Mouse (Mus musculus): Measurements from ENCODE around the gene Ptgs1. TPM values are rescaled to one million over a fixed set of nuclear protein-coding genes. Genes with fewer than 3 reads are reported as not detected.

Gene Ptgs1
- polyA plus RNA-seq, 1 experiment = 122 TPM

- Histone ChIP-seq H3K79me2 (ENCODE audit: control insufficient read depth, insufficient read depth) (no peaks in the 10 kb centered on the region), H3K4me3 (no peak overlapping the region), H3K4me2 (ENCODE audit: low read depth) (no peak overlapping the region), H3K36me3 (ENCODE audit: control insufficient read depth, insufficient read depth) (peaks cover 33% of the 10 kb centered on the region), H3K27me3 (ENCODE audit: control insufficient read depth, insufficient read depth, insufficient read length) (no peaks in the 10 kb centered on the region), H3ac (ENCODE audit: control insufficient read depth, insufficient read length) (no peak overlapping the region)
- TF ChIP-seq POLR2AphosphoS2 (IDR thresholded peaks at IDR 0.05; ENCODE audit: insufficient read length, low read depth) = peak; percentile 80
- TF ChIP-seq MYOD1 (IDR thresholded peaks at IDR 0.05; ENCODE audit: control insufficient read depth in 1 of 3, insufficient read length in 2 of 3, low read depth in 2 of 3) = no peak
Observed at GRCm38 (mm10) chr2:36252505-36252904, 22.3 kb downstream of the Ptgs1 start.

- H3K36me3 ChIP-seq (ENCODE audit: control insufficient read depth, insufficient read depth) = peaks cover 27% of the 10 kb centered on the region
- no peak overlapping the region for H3ac ChIP-seq (ENCODE audit: control insufficient read depth, insufficient read length)
- H3K4me3 ChIP-seq = no peak overlapping the region
- H3K27me3 ChIP-seq (ENCODE audit: control insufficient read depth, insufficient read depth, insufficient read length) = no peaks in the 10 kb centered on the region
- TF ChIP-seq TCF12 (IDR thresholded peaks at IDR 0.05; ENCODE audit: insufficient read depth, poor library complexity, severe bottlenecking) = no peak
- no peak for TF ChIP-seq MAX (IDR thresholded peaks at IDR 0.05; ENCODE audit: low read depth)
- TF ChIP-seq TCF3 (IDR thresholded peaks at IDR 0.05; ENCODE audit: insufficient read length, low read depth) = no peak
- no peak for TF ChIP-seq REST (IDR thresholded peaks at IDR 0.05; ENCODE audit: insufficient read depth, insufficient read length)
- TF ChIP-seq SRF (IDR thresholded peaks at IDR 0.05; ENCODE audit: control insufficient read depth, insufficient read length, low read depth) = no peak
- H3K79me2 ChIP-seq (ENCODE audit: control insufficient read depth, insufficient read depth) = no peaks in the 10 kb centered on the region
- H3K4me2 ChIP-seq (ENCODE audit: low read depth) = no peak overlapping the region
Observed at GRCm38 (mm10) chr2:36254445-36254844, 24.2 kb downstream of the Ptgs1 start.

DNA sequence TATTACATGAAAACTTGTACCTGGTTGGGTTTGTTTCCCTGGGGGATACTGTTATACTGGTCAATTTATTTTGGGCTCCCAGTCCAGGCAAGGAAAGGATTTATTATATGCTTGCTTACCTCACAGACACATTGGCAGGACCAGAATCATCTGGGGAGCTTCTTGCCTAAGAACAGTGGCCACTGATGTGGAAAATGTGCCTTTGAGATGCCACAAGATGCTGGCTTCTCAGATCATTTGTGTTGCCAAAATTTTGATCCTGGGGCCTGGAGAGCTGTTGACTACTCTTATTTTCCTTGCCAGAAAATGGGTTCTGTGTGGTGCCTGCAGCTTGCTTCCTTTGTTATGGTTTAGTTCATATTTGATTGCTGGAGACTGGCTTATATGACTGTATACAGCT lies 26.7 kb downstream of the Ptgs1 start:
- Histone ChIP-seq H3K4me3 (no peak overlapping the region), H3K36me3 (ENCODE audit: control insufficient read depth, insufficient read depth) (peaks cover 8% of the 10 kb centered on the region)
- TF ChIP-seq CEBPB (IDR thresholded peaks at IDR 0.05; ENCODE audit: insufficient read depth, poor library complexity, severe bottlenecking) (no peak), REST (IDR thresholded peaks at IDR 0.05; ENCODE audit: insufficient read depth, insufficient read length) (no peak), TCF12 (IDR thresholded peaks at IDR 0.05; ENCODE audit: insufficient read depth, poor library complexity, severe bottlenecking) (no peak), USF1 (IDR thresholded peaks at IDR 0.05; ENCODE audit: low read depth) (no peak), MYOG (IDR thresholded peaks at IDR 0.05; ENCODE audit: control insufficient read depth in 1 of 3, insufficient read depth in 1 of 3, insufficient read length in 2 of 3, low read depth in 2 of 3) (no peak), POLR2AphosphoS2 (IDR thresholded peaks at IDR 0.05; ENCODE audit: insufficient read length, low read depth) (no peak), SRF (IDR thresholded peaks at IDR 0.05; ENCODE audit: control insufficient read depth, insufficient read length, low read depth) (no peak), MAX (IDR thresholded peaks at IDR 0.05; ENCODE audit: low read depth) (no peak), TCF3 (IDR thresholded peaks at IDR 0.05; ENCODE audit: insufficient read length, low read depth) (no peak), MYOD1 (IDR thresholded peaks at IDR 0.05; ENCODE audit: control insufficient read depth in 1 of 3, insufficient read length in 2 of 3, low read depth in 2 of 3) (no peak), E2F4 (IDR thresholded peaks at IDR 0.05; ENCODE audit: insufficient read depth) (no peak)

GRCm38 (mm10) chr2:36259382-36259781 lies 29.2 kb downstream of the Ptgs1 start:
- Histone ChIP-seq H3K4me3 (no peak overlapping the region), H3K4me2 (ENCODE audit: low read depth) (peak overlapping the region; percentile 20), H3K36me3 (ENCODE audit: control insufficient read depth, insufficient read depth) (no peaks in the 10 kb centered on the region), H3K27me3 (ENCODE audit: control insufficient read depth, insufficient read depth, insufficient read length) (no peaks in the 10 kb centered on the region), H3ac (ENCODE audit: control insufficient read depth, insufficient read length) (no peak overlapping the region), H3K79me2 (ENCODE audit: control insufficient read depth, insufficient read depth) (no peaks in the 10 kb centered on the region)
- peak in 1 of 3 experiments; percentile 57 for TF ChIP-seq MYOD1 (IDR thresholded peaks at IDR 0.05; ENCODE audit: control insufficient read depth in 1 of 3, insufficient read length in 2 of 3, low read depth in 2 of 3)
- no peak for TF ChIP-seq MAX (IDR thresholded peaks at IDR 0.05; ENCODE audit: low read depth)
- TF ChIP-seq MYOG (IDR thresholded peaks at IDR 0.05; ENCODE audit: control insufficient read depth in 1 of 3, insufficient read depth in 1 of 3, insufficient read length in 2 of 3, low read depth in 2 of 3) = peak in 2 of 3 experiments; percentile 24 to 54

More for the DNA sequence above, 26.7 kb downstream of the Ptgs1 start:
- no peak overlapping the region for H3K4me2 ChIP-seq (ENCODE audit: low read depth)
- H3ac ChIP-seq (ENCODE audit: control insufficient read depth, insufficient read length) = no peak overlapping the region
- no peaks in the 10 kb centered on the region for H3K79me2 ChIP-seq (ENCODE audit: control insufficient read depth, insufficient read depth)
- H3K27me3 ChIP-seq (ENCODE audit: control insufficient read depth, insufficient read depth, insufficient read length) = no peaks in the 10 kb centered on the region

- no peaks in the 10 kb centered on the region for H3K79me2 ChIP-seq (ENCODE audit: control insufficient read depth, insufficient read depth)
- peak overlapping the region; percentile 20 for H3K4me2 ChIP-seq (ENCODE audit: low read depth)
- TF ChIP-seq CEBPB (IDR thresholded peaks at IDR 0.05; ENCODE audit: insufficient read depth, poor library complexity, severe bottlenecking) = peak; percentile 85
- no peak for TF ChIP-seq SRF (IDR thresholded peaks at IDR 0.05; ENCODE audit: control insufficient read depth, insufficient read length, low read depth)
Observed at GRCm38 (mm10) chr2:36259798-36260540, 29.7 kb downstream of the Ptgs1 start.

GRCm38 (mm10) chr2:36262025-36262424 lies 31.8 kb downstream of the Ptgs1 start:
- Histone ChIP-seq H3K36me3 (ENCODE audit: control insufficient read depth, insufficient read depth) (no peaks in the 10 kb centered on the region), H3K4me2 (ENCODE audit: low read depth) (no peak overlapping the region), H3K79me2 (ENCODE audit: control insufficient read depth, insufficient read depth) (no peaks in the 10 kb centered on the region), H3K27me3 (ENCODE audit: control insufficient read depth, insufficient read depth, insufficient read length) (no peaks in the 10 kb centered on the region), H3ac (ENCODE audit: control insufficient read depth, insufficient read length) (no peak overlapping the region), H3K4me3 (no peak overlapping the region)
- TF ChIP-seq MAX (IDR thresholded peaks at IDR 0.05; ENCODE audit: low read depth) (no peak), MYOD1 (IDR thresholded peaks at IDR 0.05; ENCODE audit: control insufficient read depth in 1 of 3, insufficient read length in 2 of 3, low read depth in 2 of 3) (no peak), MYOG (IDR thresholded peaks at IDR 0.05; ENCODE audit: control insufficient read depth in 1 of 3, insufficient read depth in 1 of 3, insufficient read length in 2 of 3, low read depth in 2 of 3) (no peak), TCF3 (IDR thresholded peaks at IDR 0.05; ENCODE audit: insufficient read length, low read depth) (no peak), POLR2AphosphoS2 (IDR thresholded peaks at IDR 0.05; ENCODE audit: insufficient read length, low read depth) (no peak), SRF (IDR thresholded peaks at IDR 0.05; ENCODE audit: control insufficient read depth, insufficient read length, low read depth) (no peak), POLR2A (IDR thresholded peaks at IDR 0.05; ENCODE audit: insufficient read length, low read depth) (no peak), REST (IDR thresholded peaks at IDR 0.05; ENCODE audit: insufficient read depth, insufficient read length) (no peak), E2F4 (IDR thresholded peaks at IDR 0.05; ENCODE audit: insufficient read depth) (no peak), TCF12 (IDR thresholded peaks at IDR 0.05; ENCODE audit: insufficient read depth, poor library complexity, severe bottlenecking) (no peak), CEBPB (IDR thresholded peaks at IDR 0.05; ENCODE audit: insufficient read depth, poor library complexity, severe bottlenecking) (no peak), USF1 (IDR thresholded peaks at IDR 0.05; ENCODE audit: low read depth) (no peak)

More at GRCm38 (mm10) chr2:36259798-36260540, 29.7 kb downstream of the Ptgs1 start:
- no peaks in the 10 kb centered on the region for H3K36me3 ChIP-seq (ENCODE audit: control insufficient read depth, insufficient read depth)
- no peak overlapping the region for H3K4me3 ChIP-seq
- H3K27me3 ChIP-seq (ENCODE audit: control insufficient read depth, insufficient read depth, insufficient read length) = no peaks in the 10 kb centered on the region
- no peak overlapping the region for H3ac ChIP-seq (ENCODE audit: control insufficient read depth, insufficient read length)
